Mouse (Mus musculus) B cell, adult 2 months (primary cell): ENCODE measurements around the gene Fpr1.
"Not testable (repeated sequence)": the region's sequence is repeated elsewhere in the genome, so short reads cannot be mapped to it uniquely, and the experiment has no call there.

ENCODE experiments used
- DNase-seq, 2 experiments: peaks; one replicate each; pipeline ENCODE4 v3.0.0; 2022

Fpr1 gene

GRCm38 (mm10) chr17:17883840-17884239, at the start of gene Fpr1:
TSS of gene Fpr1 (minus strand) at chr17:17883940.
- no peak for DNase-seq

- DNase-seq, result no peak
Observed at GRCm38 (mm10) chr17:17917782-17918181, 34.0 kb upstream of the Fpr1 start.

GRCm38 (mm10) chr17:17917376-17917775, 33.6 kb upstream of the Fpr1 start:
- DNase-seq, result no peak

GRCm38 (mm10) chr17:17912618-17913017, 28.9 kb upstream of the Fpr1 start:
- not testable (repeated sequence) for DNase-seq

- DNase-seq, result peak; percentile 29 to 45
Observed at GRCm38 (mm10) chr17:17909636-17910421, 26.1 kb upstream of the Fpr1 start.

- DNase-seq, result peak in 1 of 2 experiments; percentile 3
Observed at GRCm38 (mm10) chr17:17900768-17901167, 17.0 kb upstream of the Fpr1 start.

- no peak for DNase-seq
Observed at GRCm38 (mm10) chr17:17899268-17899667, 15.5 kb upstream of the Fpr1 start.

GRCm38 (mm10) chr17:17896039-17896438, 12.3 kb upstream of the Fpr1 start:
- peak; percentile 18 to 31 for DNase-seq

- DNase-seq, result no peak
Observed at GRCm38 (mm10) chr17:17889732-17890425, 6.1 kb upstream of the Fpr1 start.

GRCm38 (mm10) chr17:17887774-17888248, 4.1 kb upstream of the Fpr1 start, which contains the start of the genes Fpr2 and Fpr3:
TSS of gene Fpr2 (plus strand) at chr17:17887824.
TSS of gene Fpr3 (plus strand) at chr17:17887852.
- no peak for DNase-seq

GRCm38 (mm10) chr17:17882672-17883071, 1.1 kb downstream of the Fpr1 start:
- DNase-seq, result no peak

GRCm38 (mm10) chr17:17879347-17879746, 4.4 kb downstream of the Fpr1 start:
- no peak for DNase-seq

- no peak for DNase-seq
Observed at GRCm38 (mm10) chr17:17871697-17872096, 12.0 kb downstream of the Fpr1 start.

GRCm38 (mm10) chr17:17870892-17871550, 12.7 kb downstream of the Fpr1 start:
- no peak for DNase-seq

GRCm38 (mm10) chr17:17866801-17867469, 16.8 kb downstream of the Fpr1 start:
- no peak for DNase-seq

- no peak for DNase-seq
Observed at GRCm38 (mm10) chr17:17865168-17865567, 18.6 kb downstream of the Fpr1 start.

- no peak for DNase-seq
Observed at GRCm38 (mm10) chr17:17862360-17862759, 21.4 kb downstream of the Fpr1 start.

- no peak for DNase-seq
Observed at GRCm38 (mm10) chr17:17860110-17860509, 23.6 kb downstream of the Fpr1 start.

- DNase-seq, result no peak
Observed at GRCm38 (mm10) chr17:17857446-17857845, 26.3 kb downstream of the Fpr1 start.

GRCm38 (mm10) chr17:17856612-17857011, 27.1 kb downstream of the Fpr1 start:
- no peak for DNase-seq

GRCm38 (mm10) chr17:17855064-17855838, 28.5 kb downstream of the Fpr1 start, which contains the start of gene Has1:
TSS of gene Has1 (minus strand) at chr17:17855205.
- no peak for DNase-seq
